Mouse (Mus musculus): ENCODE results near the gene Dgke. TPM values are rescaled to one million over a fixed set of nuclear protein-coding genes. Genes with fewer than 3 reads are reported as not detected.
"Not testable (repeated sequence)": the region's sequence is repeated elsewhere in the genome, so short reads cannot be mapped to it uniquely, and the experiment has no call there.

Dgke gene
- polyA plus RNA-seq, 1 experiment from 2014 or later: 5.7 TPM

- Histone ChIP-seq H3K27ac (peak overlapping the region; percentile 82), H3K36me3 (peaks cover under 1% of the 10 kb centered on the region; the same call in 1 of the 2 replicates), H3K27me3 (no peaks in the 10 kb centered on the region), H3K4me1 (replicated peaks) (peaks cover 40% of the 10 kb centered on the region), H3K4me2 (peak overlapping the region; percentile 91), H3K4me3 (peak overlapping the region; percentile 85), H3K9me3 (replicated peaks) (no peaks in the 10 kb centered on the region), H3K9ac (peak overlapping the region; percentile 80)
- ATAC-seq (replicated peaks; ENCODE audit: insufficient number of reproducible peaks, insufficient read depth, low FRiP score, low read depth): peak; percentile 57
- under 1% methylated on average over 33 of the region's 33 CpGs for WGBS
Measured at GRCm38 (mm10) chr11:89059919-89060422, 6.7 kb downstream of the Dgke start.

GRCm38 (mm10) chr11:89058515-89059270, 8.0 kb downstream of the Dgke start:
- Histone ChIP-seq H3K36me3 (peaks cover 11% of the 10 kb centered on the region; the same call in 1 of the 2 replicates), H3K27ac (peak overlapping the region; percentile 82), H3K27me3 (no peaks in the 10 kb centered on the region), H3K4me3 (peak overlapping the region; percentile 85), H3K9ac (peak overlapping the region; percentile 80; the same call in 1 of the 2 replicates), H3K9me3 (replicated peaks) (no peaks in the 10 kb centered on the region), H3K4me1 (replicated peaks) (peaks cover 43% of the 10 kb centered on the region), H3K4me2 (peak overlapping the region; percentile 91)
- WGBS: 63% methylated on average over 11 of the region's 11 CpGs
- no peak for ATAC-seq (replicated peaks; ENCODE audit: insufficient number of reproducible peaks, insufficient read depth, low FRiP score, low read depth)

- no peaks in the 10 kb centered on the region for H3K27me3 ChIP-seq
- ATAC-seq (replicated peaks; ENCODE audit: insufficient number of reproducible peaks, insufficient read depth, low FRiP score, low read depth): no peak
- peaks cover 15% of the 10 kb centered on the region; the same call in 1 of the 2 replicates for H3K36me3 ChIP-seq
- H3K27ac ChIP-seq: peak overlapping the region; percentile 79
- H3K4me1 ChIP-seq (replicated peaks): peaks cover 43% of the 10 kb centered on the region
- H3K4me3 ChIP-seq: peak overlapping the region; percentile 3; the same call in 1 of the 2 replicates
- H3K9me3 ChIP-seq (replicated peaks): no peaks in the 10 kb centered on the region
- 39% methylated on average over 13 of the region's 13 CpGs for WGBS
- H3K4me2 ChIP-seq: peak overlapping the region; percentile 32
- 0 out of 2 replicates have a peak overlapping the region, but pooled peaks have one; percentile 21 for H3K9ac ChIP-seq
Measured at GRCm38 (mm10) chr11:89055931-89056690, 10.5 kb downstream of the Dgke start.

GRCm38 (mm10) chr11:89051767-89052166, 14.9 kb downstream of the Dgke start:
- H3K27me3 ChIP-seq: no peaks in the 10 kb centered on the region
- 84% methylated on average over 6 of the region's 6 CpGs for WGBS
- H3K4me3 ChIP-seq: no peak overlapping the region
- H3K4me2 ChIP-seq: no peak overlapping the region
- H3K9me3 ChIP-seq (replicated peaks): no peaks in the 10 kb centered on the region
- no peak overlapping the region for H3K9ac ChIP-seq
- no peak overlapping the region for H3K27ac ChIP-seq
- peaks cover 49% of the 10 kb centered on the region for H3K36me3 ChIP-seq
- peaks cover 17% of the 10 kb centered on the region for H3K4me1 ChIP-seq (replicated peaks)
- ATAC-seq (replicated peaks; ENCODE audit: insufficient number of reproducible peaks, insufficient read depth, low FRiP score, low read depth): no peak

GRCm38 (mm10) chr11:89046021-89046420, 20.6 kb downstream of the Dgke start:
- no peak overlapping the region for H3K4me3 ChIP-seq
- no peak overlapping the region for H3K4me2 ChIP-seq
- no peaks in the 10 kb centered on the region for H3K27me3 ChIP-seq
- H3K36me3 ChIP-seq: peaks cover 77% of the 10 kb centered on the region
- no peak overlapping the region for H3K27ac ChIP-seq
- H3K4me1 ChIP-seq (replicated peaks): no peaks in the 10 kb centered on the region
- ATAC-seq (replicated peaks; ENCODE audit: insufficient number of reproducible peaks, insufficient read depth, low FRiP score, low read depth): no peak
- no peak overlapping the region for H3K9ac ChIP-seq
- 92% methylated on average over 3 of the region's 3 CpGs for WGBS
- no peaks in the 10 kb centered on the region for H3K9me3 ChIP-seq (replicated peaks)

- not testable (repeated sequence) for H3K27ac ChIP-seq; H3K4me3 ChIP-seq; ATAC-seq (replicated peaks; ENCODE audit: insufficient number of reproducible peaks, insufficient read depth, low FRiP score, low read depth); H3K4me1 ChIP-seq (replicated peaks); H3K9me3 ChIP-seq (replicated peaks); H3K27me3 ChIP-seq; H3K9ac ChIP-seq; H3K4me2 ChIP-seq
- peaks cover 77% of the 10 kb centered on the region for H3K36me3 ChIP-seq
- WGBS: 96% methylated on average over 3 of the region's 3 CpGs
Measured at GRCm38 (mm10) chr11:89045501-89045900, 21.1 kb downstream of the Dgke start.

- Histone ChIP-seq H3K36me3 (peaks cover 75% of the 10 kb centered on the region), H3K4me1 (replicated peaks) (no peaks in the 10 kb centered on the region)
- 90% methylated on average over 7 of the region's 7 CpGs for WGBS
Measured at GRCm38 (mm10) chr11:89043046-89043445, 23.6 kb downstream of the Dgke start.

GRCm38 (mm10) chr11:89041073-89041472, 25.6 kb downstream of the Dgke start:
- H3K4me3 ChIP-seq; H3K27me3 ChIP-seq; H3K4me1 ChIP-seq (replicated peaks); H3K9ac ChIP-seq; H3K4me2 ChIP-seq; H3K27ac ChIP-seq; H3K9me3 ChIP-seq (replicated peaks); ATAC-seq (replicated peaks; ENCODE audit: insufficient number of reproducible peaks, insufficient read depth, low FRiP score, low read depth): not testable (repeated sequence)
- WGBS: 86% methylated on average over 6 of the region's 7 CpGs
- H3K36me3 ChIP-seq: peaks cover 67% of the 10 kb centered on the region

More at GRCm38 (mm10) chr11:89043046-89043445, 23.6 kb downstream of the Dgke start:
- Histone ChIP-seq H3K4me3 (no peak overlapping the region), H3K27ac (no peak overlapping the region), H3K9me3 (replicated peaks) (no peaks in the 10 kb centered on the region), H3K4me2 (no peak overlapping the region), H3K9ac (no peak overlapping the region), H3K27me3 (no peaks in the 10 kb centered on the region)
- no peak for ATAC-seq (replicated peaks; ENCODE audit: insufficient number of reproducible peaks, insufficient read depth, low FRiP score, low read depth)

- no peaks in the 10 kb centered on the region for H3K27me3 ChIP-seq
- H3K4me1 ChIP-seq (replicated peaks): no peaks in the 10 kb centered on the region
- no peaks in the 10 kb centered on the region for H3K9me3 ChIP-seq (replicated peaks)
- ATAC-seq (replicated peaks; ENCODE audit: insufficient number of reproducible peaks, insufficient read depth, low FRiP score, low read depth): no peak
- H3K4me2 ChIP-seq: no peak overlapping the region
- H3K9ac ChIP-seq: no peak overlapping the region
- H3K27ac ChIP-seq: no peak overlapping the region
- no peak overlapping the region for H3K4me3 ChIP-seq
- whole genome bisulfite sequencing: 20% methylated on average over 3 of the region's 3 CpGs
- H3K36me3 ChIP-seq: peaks cover 50% of the 10 kb centered on the region
Measured at GRCm38 (mm10) chr11:89039325-89039724, 27.3 kb downstream of the Dgke start.

GRCm38 (mm10) chr11:89038496-89038895, 28.2 kb downstream of the Dgke start:
- Histone ChIP-seq H3K9ac (no peak overlapping the region), H3K4me2 (no peak overlapping the region), H3K4me3 (no peak overlapping the region), H3K4me1 (replicated peaks) (no peaks in the 10 kb centered on the region), H3K9me3 (replicated peaks) (no peaks in the 10 kb centered on the region), H3K27ac (no peak overlapping the region), H3K36me3 (peaks cover 44% of the 10 kb centered on the region), H3K27me3 (no peaks in the 10 kb centered on the region)
- ATAC-seq (replicated peaks; ENCODE audit: insufficient number of reproducible peaks, insufficient read depth, low FRiP score, low read depth): no peak
- WGBS: 82% methylated on average over 6 of the region's 6 CpGs

- Histone ChIP-seq H3K4me1 (replicated peaks) (no peaks in the 10 kb centered on the region), H3K27ac (no peak overlapping the region), H3K27me3 (no peaks in the 10 kb centered on the region), H3K4me3 (no peak overlapping the region), H3K9ac (no peak overlapping the region), H3K36me3 (peaks cover 25% of the 10 kb centered on the region), H3K4me2 (no peak overlapping the region), H3K9me3 (replicated peaks) (no peaks in the 10 kb centered on the region)
- 73% methylated on average over 3 of the region's 3 CpGs for whole genome bisulfite sequencing
- no peak for ATAC-seq (replicated peaks; ENCODE audit: insufficient number of reproducible peaks, insufficient read depth, low FRiP score, low read depth)
Measured at GRCm38 (mm10) chr11:89035552-89035951, 31.1 kb downstream of the Dgke start.

Data from heart, embryonic 15.5 days (tissue).